Mouse (Mus musculus): ENCODE results near the gene Olfr1506.
"Not testable (repeated sequence)": the region's sequence is repeated elsewhere in the genome, so short reads cannot be mapped to it uniquely, and the experiment has no call there.

Gene Olfr1506

DNA sequence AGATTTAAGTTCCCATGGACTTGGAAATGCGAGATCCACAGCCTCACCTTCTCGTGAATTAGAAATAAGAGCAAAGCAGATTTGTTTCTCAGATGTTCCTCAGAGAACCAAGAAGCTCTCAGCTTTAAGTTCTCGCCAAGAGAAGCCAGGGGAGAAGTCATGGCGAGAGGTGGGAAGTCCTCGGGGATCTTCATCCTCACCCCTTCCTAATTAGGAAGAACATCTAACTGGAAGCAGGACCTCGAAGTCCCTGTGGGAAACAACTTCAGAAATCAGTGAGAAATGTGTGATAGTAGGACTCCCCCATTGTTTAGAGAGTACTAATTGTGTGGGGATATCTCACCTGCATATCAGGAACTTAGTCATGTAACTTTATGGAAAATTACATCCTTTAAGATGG lies at the start of gene Olfr1506:
Olfr1506 (minus strand) TSS at position 101 of the 400 bp plus-strand sequence.
- DNase-seq (ENCODE audit: low spot score in 2 of 2): not testable (repeated sequence)

DNA sequence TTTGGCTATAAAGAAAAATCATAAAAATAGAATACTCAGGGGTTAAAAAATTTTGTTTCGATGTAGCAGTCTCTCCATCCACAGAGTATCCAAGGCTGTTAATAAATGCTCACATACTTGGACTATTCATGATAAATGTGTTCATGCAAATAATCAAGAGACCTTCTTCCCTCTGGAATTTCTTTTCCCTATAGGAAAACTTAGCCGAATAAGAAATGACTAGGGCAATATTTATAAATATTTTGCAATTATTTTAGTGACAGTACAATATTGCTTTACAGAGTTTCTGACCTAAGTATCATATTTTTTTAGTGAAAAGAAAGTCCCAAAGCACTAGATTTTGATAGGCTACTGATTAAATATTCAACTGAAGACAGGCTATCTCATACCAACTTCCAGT lies 46.6 kb upstream of the Olfr1506 start, which contains the start of gene Olfr1271:
Olfr1271 (minus strand) TSS at position 101 of the 400 bp plus-strand sequence.
- DNase-seq (ENCODE audit: low spot score in 2 of 2): no peak

DNA sequence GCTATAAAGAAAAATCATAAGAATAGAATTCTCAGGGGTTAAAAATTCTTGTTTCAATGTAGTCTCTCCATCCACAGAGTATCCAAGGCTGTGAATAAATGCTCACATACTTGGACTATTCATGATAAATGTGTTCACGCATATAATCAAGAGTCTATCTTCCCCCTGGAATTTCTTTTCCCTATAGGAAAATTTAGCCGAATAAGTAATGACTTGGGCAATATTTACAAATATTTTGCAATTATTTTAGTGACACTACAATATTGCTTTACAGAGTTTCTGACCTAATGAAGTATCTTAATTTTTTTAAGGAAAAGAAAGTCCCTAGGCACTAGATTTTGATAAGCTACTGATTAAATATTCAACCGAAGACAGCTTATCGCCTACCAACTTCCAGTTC lies 33.2 kb upstream of the Olfr1506 start, which contains the start of gene Olfr142:
Olfr142 (minus strand) TSS at position 101 of the 400 bp plus-strand sequence.
- DNase-seq (ENCODE audit: low spot score in 2 of 2): no peak

DNA sequence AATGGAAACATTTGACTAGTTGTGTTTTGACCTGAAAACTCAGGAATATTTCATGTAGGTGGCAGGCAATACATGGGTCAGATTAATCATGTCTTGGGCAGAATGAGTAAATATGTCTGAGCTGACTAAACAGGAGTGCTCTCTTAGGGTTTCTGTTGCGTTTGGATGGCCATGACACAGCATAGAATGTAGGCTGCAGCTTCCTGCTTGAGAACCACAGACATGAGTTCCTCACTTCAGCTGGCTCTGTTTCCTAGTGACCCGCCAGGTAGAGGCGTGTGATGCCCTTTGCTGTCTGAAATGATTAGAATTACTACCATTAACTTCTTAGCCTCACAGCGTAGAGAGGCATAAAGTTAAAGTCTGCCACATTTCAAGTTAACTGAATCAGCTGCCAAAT lies 24.7 kb downstream of the Olfr1506 start:
- DNase-seq (ENCODE audit: low spot score in 2 of 2): not testable (repeated sequence)

DNA sequence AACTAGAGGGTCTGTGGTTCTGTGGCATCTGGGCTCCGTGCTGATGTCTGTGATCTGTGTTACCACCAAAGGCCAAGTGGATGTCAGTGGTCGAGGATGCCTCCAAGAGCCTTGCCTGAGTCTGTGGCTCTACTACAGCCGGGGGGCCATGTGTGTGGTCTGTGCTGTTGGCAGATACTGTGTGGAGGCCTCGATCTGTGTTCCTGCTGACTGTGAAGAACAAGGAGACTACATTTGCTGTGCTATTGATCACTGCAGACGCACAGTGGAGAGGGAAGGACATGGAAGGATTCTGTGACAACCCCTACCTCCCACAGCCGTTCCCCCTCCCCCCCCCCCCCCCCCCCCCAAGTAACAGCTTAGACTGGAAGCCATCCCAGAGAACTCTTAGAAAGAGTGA lies 29.0 kb downstream of the Olfr1506 start:
- DNase-seq (ENCODE audit: low spot score in 2 of 2): not testable (repeated sequence)

DNA sequence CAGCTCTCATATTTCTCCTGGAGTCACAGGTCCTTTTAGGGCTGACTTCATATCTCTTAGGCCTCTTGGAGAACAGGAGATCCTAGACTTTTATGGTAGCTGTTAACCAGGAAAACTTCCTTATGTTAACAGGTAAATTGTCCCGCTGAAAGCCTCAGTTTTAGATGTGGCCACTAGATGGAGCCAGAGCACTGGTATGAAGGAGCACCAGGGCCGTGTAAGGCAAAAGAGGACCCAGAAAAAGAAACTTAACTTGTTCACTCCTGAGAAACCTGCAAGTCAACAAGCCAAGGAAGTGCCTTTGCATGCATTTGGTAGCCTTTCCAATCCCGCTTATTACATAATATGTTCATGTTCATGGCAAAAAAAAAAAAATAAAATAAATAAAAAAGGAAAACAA lies 29.5 kb downstream of the Olfr1506 start:
- not testable (repeated sequence) for DNase-seq (ENCODE audit: low spot score in 2 of 2)

DNA sequence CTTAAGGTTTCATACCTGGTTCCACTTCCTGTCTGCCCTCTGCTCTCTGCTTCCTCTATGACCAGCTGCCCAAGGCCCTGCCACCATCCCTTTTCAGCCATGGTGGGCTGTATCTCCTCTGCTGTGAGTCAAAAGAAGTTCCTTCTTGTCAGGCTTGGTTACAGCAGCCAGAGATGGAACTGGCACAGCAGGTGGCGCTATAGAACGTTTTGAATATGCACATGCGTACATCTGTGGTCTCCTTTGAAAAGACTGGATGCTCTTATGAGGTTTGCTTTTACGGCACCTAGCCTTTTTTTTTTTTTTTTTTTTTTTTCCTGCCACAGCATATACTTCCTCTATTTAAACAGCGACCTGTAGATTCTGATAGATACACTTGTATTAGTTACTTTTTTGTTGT lies 37.2 kb downstream of the Olfr1506 start:
- not testable (repeated sequence) for DNase-seq (ENCODE audit: low spot score in 2 of 2)

DNA sequence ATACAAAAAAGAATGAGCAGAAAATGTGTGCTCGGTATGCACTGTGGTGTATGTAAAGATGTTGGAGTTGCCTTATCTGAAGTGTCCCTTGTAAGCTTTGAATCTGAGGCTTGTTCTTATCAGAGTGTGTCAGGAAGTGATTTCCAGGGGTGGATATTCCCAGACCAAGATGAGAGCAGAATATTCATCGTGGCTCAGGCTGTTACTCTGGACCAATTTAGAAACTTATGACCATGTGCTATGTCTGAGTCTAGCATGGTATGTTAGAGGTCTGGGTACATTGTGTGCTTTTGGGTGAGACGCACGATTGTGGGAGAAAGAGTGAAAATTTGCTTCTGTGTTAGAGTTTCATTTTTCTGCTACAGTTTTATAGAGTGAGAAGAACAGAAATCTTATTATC lies 38.2 kb downstream of the Olfr1506 start:
- DNase-seq (ENCODE audit: low spot score in 2 of 2): not testable (repeated sequence)

Measured in urinary bladder, postnatal 4 days (tissue).